Mouse (Mus musculus) bone marrow, adult 2 months (tissue): Measurements from ENCODE around the gene Ppl. TPM values are rescaled to one million over a fixed set of nuclear protein-coding genes. Genes with fewer than 3 reads are reported as not detected.

ENCODE experiments used
- H3K27ac ChIP-seq: fragments of 200-500 bp; 2 replicates; pipeline ENCODE4 v1.5.1; 2012; ENCODE audit warnings: low read depth, mild to moderate bottlenecking, control low read depth, inconsistent platforms, low read length; ENCODE audit not compliant: control insufficient read depth, poor library complexity, insufficient read depth
- H3K4me1 ChIP-seq: fragments of 200-500 bp; 2 replicates; pipeline ENCODE4 v1.6.1; 2011; ENCODE audit warnings: low read length; ENCODE audit not compliant: control insufficient read depth, insufficient read depth
- H3K4me3 ChIP-seq: fragments of 200-500 bp; replicated peaks from 2 replicates; pipeline ENCODE3; 2011; ENCODE audit warnings: mild to moderate bottlenecking, low read depth, low read length, control low read depth; ENCODE audit not compliant: control insufficient read depth
- CTCF ChIP-seq: fragments of 200-500 bp; IDR thresholded peaks from 2 replicates; pipeline ENCODE4 v1.5.1; 2011; ENCODE audit warnings: low read length, control low read depth; ENCODE audit not compliant: control insufficient read depth, insufficient read depth
- POLR2A ChIP-seq: fragments of 200-500 bp; IDR thresholded peaks from 2 replicates; pipeline ENCODE4 v1.6.1; 2011; ENCODE audit warnings: low read depth, mild to moderate bottlenecking, control low read depth, low read length, borderline replicate concordance; ENCODE audit not compliant: control insufficient read depth
- WGBS: fragments of 180-500 bp; shearing (Covaris S2); methylation state at CpG from one replicate; pipeline ENCODE4 v1.1.7; 2018; 5-methylcytosine and 5-hydroxymethylcytosine counted together
- polyA plus RNA-seq: library from polyadenylated mRNA; stranded (reverse); fragments of >200 nt; gene quantifications from 2 replicates; pipeline ENCODE4 v1.2.4, GENCODE M21; 2011; ENCODE audit warnings: low replicate concordance; ENCODE audit not compliant: missing spikeins, insufficient read depth, insufficient read length

The Ppl gene
- polyA plus RNA-seq, 1 experiment, result 1.8 TPM

DNA sequence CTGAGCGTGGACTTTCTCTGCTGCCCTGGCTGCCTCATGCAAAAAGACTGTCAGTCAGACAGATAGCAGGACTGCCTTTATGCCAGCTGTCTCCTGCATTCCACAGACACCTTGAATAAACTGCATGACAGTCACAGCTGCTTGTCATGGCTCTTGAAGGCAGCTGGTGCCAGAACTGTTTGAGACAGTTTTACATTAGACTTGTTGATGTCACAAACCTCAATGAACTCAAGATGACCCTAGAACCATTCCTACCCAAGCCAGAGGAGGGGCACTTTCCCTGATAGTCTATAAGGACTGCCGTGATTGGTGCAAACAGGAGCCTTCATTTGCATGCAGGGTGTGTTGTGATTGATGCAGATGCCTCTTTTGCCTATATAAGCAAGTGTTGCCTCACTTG, 18.6 kb downstream of the Ppl start:
- WGBS, result 66% methylated on average over 2 of the region's 2 CpGs
- H3K4me3 ChIP-seq, result no peak overlapping the region
- no peaks in the 10 kb centered on the region for H3K4me1 ChIP-seq
- TF ChIP-seq POLR2A (no peak), CTCF (no peak)
- H3K27ac ChIP-seq, result no peak overlapping the region

- 63% methylated on average over 4 of the region's 4 CpGs for WGBS
- no peak overlapping the region for H3K27ac ChIP-seq
- TF ChIP-seq CTCF (no peak), POLR2A (no peak)
- no peak overlapping the region for H3K4me3 ChIP-seq
- H3K4me1 ChIP-seq, result no peaks in the 10 kb centered on the region
Observed at GRCm38 (mm10) chr16:5113002-5113550, 19.1 kb downstream of the Ppl start.

- no peak for TF ChIP-seq CTCF
- TF ChIP-seq POLR2A, result no peak
- H3K4me1 ChIP-seq, result no peaks in the 10 kb centered on the region; the same call in 1 of the 2 replicates
- 72% methylated on average over 3 of the region's 3 CpGs for WGBS
- no peak overlapping the region for H3K27ac ChIP-seq
- H3K4me3 ChIP-seq, result no peak overlapping the region
Observed at GRCm38 (mm10) chr16:5111021-5111420, 21.2 kb downstream of the Ppl start.

GRCm38 (mm10) chr16:5109877-5110276, 22.3 kb downstream of the Ppl start:
- Histone ChIP-seq H3K4me3 (no peak overlapping the region), H3K4me1 (no peaks in the 10 kb centered on the region; the same call in 1 of the 2 replicates), H3K27ac (no peak overlapping the region)
- no peak for TF ChIP-seq POLR2A
- TF ChIP-seq CTCF, result no peak
- WGBS, result 90% methylated on average over 7 of the region's 7 CpGs

DNA sequence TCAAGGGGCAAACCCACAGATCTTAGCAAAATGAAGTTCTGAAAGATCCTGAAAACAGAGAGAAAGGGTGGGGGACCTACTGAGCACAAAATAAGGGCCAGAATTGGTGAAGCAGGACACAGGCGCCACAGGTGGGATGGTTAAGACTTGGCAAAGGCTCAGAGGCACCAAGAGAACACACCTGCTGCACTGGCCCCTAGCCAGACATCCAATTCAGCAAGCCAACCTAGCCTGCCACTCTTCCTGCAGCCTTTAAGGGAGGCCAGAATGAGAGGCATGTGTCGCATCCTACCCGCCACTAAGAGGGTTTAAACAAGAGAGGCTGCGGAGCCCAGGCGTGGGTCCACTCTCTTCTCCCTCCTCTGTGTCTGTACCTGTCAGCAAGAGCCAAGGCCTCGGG, 31.2 kb downstream of the Ppl start:
- H3K4me1 ChIP-seq, result no peaks in the 10 kb centered on the region
- WGBS, result 75% methylated on average over 6 of the region's 6 CpGs
- H3K27ac ChIP-seq, result no peak overlapping the region
- no peak for TF ChIP-seq CTCF
- no peak for TF ChIP-seq POLR2A
- H3K4me3 ChIP-seq, result no peak overlapping the region

DNA sequence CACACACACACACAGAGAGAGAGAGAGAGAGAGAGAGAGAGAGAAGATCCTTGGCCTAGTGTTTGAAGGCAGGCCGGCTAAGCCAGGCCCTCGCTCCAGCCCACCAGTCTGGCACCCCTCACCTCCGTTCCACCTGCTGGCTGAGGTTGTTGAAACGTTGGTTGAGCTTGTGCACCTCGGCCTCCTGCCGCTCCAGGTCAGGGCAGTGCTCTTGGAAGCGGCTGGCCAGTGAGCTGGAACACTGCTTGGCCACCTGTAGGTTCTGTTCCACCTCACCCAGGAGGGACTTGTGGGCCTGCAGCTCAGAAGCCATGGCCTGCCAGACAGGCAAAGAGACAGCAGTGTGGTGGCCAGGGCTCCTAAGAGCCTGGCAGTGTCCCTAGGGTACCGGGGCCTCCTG, 35.7 kb downstream of the Ppl start:
- WGBS, result 80% methylated on average over 8 of the region's 8 CpGs
- H3K4me1 ChIP-seq, result peaks cover 1% of the 10 kb centered on the region; the same call in 1 of the 2 replicates
- no peak for TF ChIP-seq POLR2A
- TF ChIP-seq CTCF, result no peak
- no peak overlapping the region for H3K27ac ChIP-seq
- no peak overlapping the region for H3K4me3 ChIP-seq

DNA sequence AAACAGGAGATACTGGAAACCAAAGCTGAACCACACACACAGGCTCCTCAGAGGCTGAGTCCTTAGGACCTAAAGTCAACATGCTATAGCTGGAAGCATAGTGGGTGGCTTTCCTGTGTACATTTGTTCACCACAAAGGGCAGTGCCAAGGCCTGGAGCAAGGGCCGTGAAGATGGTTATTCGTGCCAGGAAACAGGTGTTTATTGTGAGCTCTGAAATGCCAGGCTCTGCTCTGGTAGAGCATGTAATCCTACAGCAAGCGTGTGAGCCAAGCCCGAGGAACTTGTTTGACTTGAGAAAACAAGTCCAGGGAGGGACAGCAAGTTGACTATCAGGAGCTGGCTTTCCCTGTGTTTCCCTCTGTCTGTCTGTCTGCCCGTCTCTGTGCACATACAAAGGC, 38.9 kb downstream of the Ppl start:
- TF ChIP-seq CTCF, result no peak
- no peak for TF ChIP-seq POLR2A
- Histone ChIP-seq H3K4me1 (peaks cover 1% of the 10 kb centered on the region; the same call in 1 of the 2 replicates), H3K4me3 (no peak overlapping the region), H3K27ac (no peak overlapping the region)
- 63% methylated on average over 5 of the region's 5 CpGs for WGBS

DNA sequence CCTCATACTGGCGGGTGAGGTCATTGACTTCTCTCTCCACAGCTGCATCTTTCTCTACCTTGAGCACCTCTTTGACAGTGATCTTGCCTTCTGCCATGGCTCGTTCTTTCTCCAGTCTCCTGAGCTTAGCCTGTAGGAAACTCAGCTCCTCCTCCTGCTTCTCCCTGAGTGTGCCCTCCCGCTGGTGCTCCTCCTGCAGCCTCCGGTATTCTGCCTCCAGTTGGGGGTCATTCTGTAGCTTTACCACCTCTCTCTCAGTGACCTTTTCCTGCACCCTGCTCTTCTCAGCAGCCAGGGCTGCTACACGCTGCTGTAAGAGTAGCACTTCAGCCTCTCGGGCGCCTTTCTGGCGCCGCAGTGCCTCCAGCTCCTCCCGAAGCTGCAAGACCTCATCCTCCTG, 43.2 kb downstream of the Ppl start:
- WGBS, result 86% methylated on average over 10 of the region's 10 CpGs

DNA sequence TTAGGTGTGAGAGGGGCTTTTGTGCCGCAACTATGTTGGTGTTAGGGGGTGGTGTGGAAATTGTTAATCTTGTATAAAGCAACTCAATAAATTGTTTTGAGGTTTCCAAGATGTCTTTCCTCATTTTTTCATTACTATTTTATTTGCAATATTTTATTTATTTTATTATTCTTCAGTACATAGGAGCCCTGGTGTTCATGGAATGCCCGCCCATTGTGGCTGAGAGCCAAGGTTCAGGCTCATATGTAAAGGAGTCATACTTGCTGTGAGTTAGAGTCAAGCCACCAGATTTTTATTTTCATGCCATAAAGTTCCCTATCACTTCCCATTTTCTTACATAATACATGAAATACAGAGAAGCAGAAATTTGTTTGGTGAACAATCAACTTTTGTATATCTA, 46.0 kb downstream of the Ppl start:
- Histone ChIP-seq H3K27ac (no peak overlapping the region), H3K4me1 (no peaks in the 10 kb centered on the region), H3K4me3 (no peak overlapping the region)
- TF ChIP-seq POLR2A (no peak), CTCF (no peak)
- WGBS, result 90% methylated on average over 2 of the region's 2 CpGs

More for the DNA sequence above, 43.2 kb downstream of the Ppl start:
- no peak for TF ChIP-seq CTCF
- TF ChIP-seq POLR2A, result no peak
- no peak overlapping the region for H3K27ac ChIP-seq
- no peak overlapping the region for H3K4me3 ChIP-seq
- no peaks in the 10 kb centered on the region for H3K4me1 ChIP-seq
